Mouse (Mus musculus) erythroblast, embryonic 14.5 days (primary cell): Measurements from ENCODE around the gene Klf15.

ENCODE experiments used
- GATA1 ChIP-seq: IDR thresholded peaks from 2 replicates; pipeline ENCODE4 v1.6.1; 2012; ENCODE audit warnings: low read length, inconsistent platforms, mixed read lengths
- TAL1 ChIP-seq: IDR thresholded peaks from 3 replicates; pipeline ENCODE4 v1.6.1; 2012; ENCODE audit warnings: low read length, inconsistent platforms, mixed read lengths

GRCm38 (mm10) chr6:90431487-90431886 is 30.9 kb upstream of the Klf15 start:
- TF ChIP-seq GATA1 (no peak), TAL1 (no peak)
